Mouse (Mus musculus): ENCODE data around the gene Fbxw10.

- TF ChIP-seq CTCF (IDR thresholded peaks at IDR 0.05; ENCODE audit: low read depth) (no peak), EP300 (IDR thresholded peaks at IDR 0.05; ENCODE audit: low read depth) (no peak)
Observed at GRCm38 (mm10) chr11:62847655-62848191, 854 bp downstream of the Fbxw10 start.

Measured in heart, postnatal 0 days (tissue).